Mouse (Mus musculus): ENCODE measurements around the gene Insl5.

Insl5 gene

GRCm38 (mm10) chr4:102990016-102990415, 36.6 kb downstream of the Insl5 start:
- no peak for DNase-seq (ENCODE audit: low read depth)

GRCm38 (mm10) chr4:102989391-102989790, 37.3 kb downstream of the Insl5 start:
- DNase-seq (ENCODE audit: low read depth): no peak

- no peak for DNase-seq (ENCODE audit: low read depth)
Measured at GRCm38 (mm10) chr4:102988526-102988925, 38.1 kb downstream of the Insl5 start.

GRCm38 (mm10) chr4:102987756-102988155, 38.9 kb downstream of the Insl5 start:
- DNase-seq (ENCODE audit: low read depth): no peak

GRCm38 (mm10) chr4:102987325-102987724, 39.3 kb downstream of the Insl5 start:
- no peak for DNase-seq (ENCODE audit: low read depth)

- peak; percentile 44 for DNase-seq (ENCODE audit: low read depth)
Measured at GRCm38 (mm10) chr4:102986917-102987316, 39.7 kb downstream of the Insl5 start.

GRCm38 (mm10) chr4:102986173-102986572, 40.5 kb downstream of the Insl5 start:
- peak; percentile 10 for DNase-seq (ENCODE audit: low read depth)

GRCm38 (mm10) chr4:102981709-102982108, 44.9 kb downstream of the Insl5 start:
- no peak for DNase-seq (ENCODE audit: low read depth)

GRCm38 (mm10) chr4:102979385-102979784, 47.3 kb downstream of the Insl5 start:
- no peak for DNase-seq (ENCODE audit: low read depth)

GRCm38 (mm10) chr4:102978440-102978839, 48.2 kb downstream of the Insl5 start, which contains the start of gene Tctex1d1:
Gene Tctex1d1 (plus strand): TSS chr4:102978606.
- DNase-seq (ENCODE audit: low read depth): no peak

- DNase-seq (ENCODE audit: low read depth): no peak
Measured at GRCm38 (mm10) chr4:102977778-102978321, 48.8 kb downstream of the Insl5 start.

GRCm38 (mm10) chr4:102976290-102977275, 50.1 kb downstream of the Insl5 start:
- no peak for DNase-seq (ENCODE audit: low read depth)

- no peak for DNase-seq (ENCODE audit: low read depth)
Measured at GRCm38 (mm10) chr4:102974172-102974571, 52.5 kb downstream of the Insl5 start.

- no peak for DNase-seq (ENCODE audit: low read depth)
Measured at GRCm38 (mm10) chr4:102972071-102972470, 54.6 kb downstream of the Insl5 start.

GRCm38 (mm10) chr4:102971159-102971558, 55.5 kb downstream of the Insl5 start:
- DNase-seq (ENCODE audit: low read depth): no peak

- no peak for DNase-seq (ENCODE audit: low read depth)
Measured at GRCm38 (mm10) chr4:102969599-102969998, 57.0 kb downstream of the Insl5 start.

Measured in c-Kit-positive CD71-positive TER-119-negative erythroid progenitor cells, embryonic 14.5 days (primary cell).